16 mouse cellular contexts compared by ENCODE assay signal in the genomic region with DNA sequence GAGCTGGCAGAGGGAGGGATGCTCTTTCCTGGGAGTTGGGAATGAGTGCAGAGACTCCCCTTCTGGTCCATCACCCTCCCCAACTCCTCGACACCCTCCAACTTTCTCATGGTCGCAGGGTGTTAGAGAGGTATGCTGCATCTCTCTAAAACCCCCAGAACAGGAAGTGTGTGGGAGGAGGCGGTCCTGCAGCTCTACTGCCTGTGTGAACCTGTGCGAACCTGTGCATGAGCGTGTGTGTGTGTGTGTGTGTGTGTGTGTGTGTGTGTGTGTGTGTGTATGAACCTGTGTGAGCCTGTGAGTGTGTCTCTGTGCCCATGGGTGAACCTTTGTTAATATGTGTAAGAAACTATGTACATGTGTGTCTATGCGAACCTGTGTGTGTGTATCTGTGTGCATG. TPM values are rescaled to one million over a fixed set of nuclear protein-coding genes. Genes with fewer than 3 reads are reported as not detected.
DNase-seq lines count a peak whose midpoint lies in the region; ATAC-seq and TF ChIP-seq lines count a peak whose summit lies in the region.
"Had no signal": no experiment of that assay in that cellular context is flagged by ENCODE, and none has a peak within 500 bp of the region (broad histone marks: within the 10 kb centered on the region; RNA-seq: fewer than 3 reads in every experiment).

No protein-coding gene starts in this region.

- no peak overlapping the region for H3K4me3 ChIP-seq in heart, embryonic 16.5 days (ENCODE audit: low read length)
- H3K4me3 ChIP-seq in small intestine, adult 2 months (ENCODE audit: low read depth, low read length), result no peak overlapping the region
- H3K4me3 ChIP-seq in midbrain, postnatal 0 days (ENCODE audit: low read depth, low read length), result no peak overlapping the region
- H3K4me3 ChIP-seq: erythroblast, embryonic 14.5 days; heart, embryonic 10.5 days; limb, embryonic 12.5 days had no signal

- no peak for TF ChIP-seq CTCF in small intestine, adult 2 months (IDR thresholded peaks at IDR 0.05; ENCODE audit: extremely low read depth, insufficient read length, insufficient replicate concordance, low read depth, low read length)
- no peak for TF ChIP-seq CTCF in midbrain, postnatal 0 days (IDR thresholded peaks at IDR 0.05)

- no peak for DNase-seq in heart, postnatal 36 days
- peak; percentile 62 to 74 for DNase-seq in CD8-positive naive resting alpha-beta T cell, adult 2 months (ENCODE audit: low read depth in 2 of 2, low spot score in 2 of 2)
- DNase-seq in thymus, postnatal 25 days, result peak; percentile 67
- DNase-seq in midbrain, postnatal 0 days (ENCODE audit: low spot score), result no peak
- no peak for DNase-seq in right cerebral cortex, postnatal 25 days
- DNase-seq in cerebellum, postnatal 14 days, result no peak
- DNase-seq: cerebellum, adult 9-11 months; gastrocnemius, postnatal 14 days; kidney, adult 11 months; right cerebral cortex, postnatal 4 days had no signal

- 67% methylated on average over 6 of the region's 6 CpGs for WGBS in heart, embryonic 16.5 days
- WGBS in small intestine, adult 2 months, result 80% methylated on average over 6 of the region's 6 CpGs
- 81% methylated on average over 6 of the region's 6 CpGs for WGBS in midbrain, postnatal 0 days

- intact Hi-C loops in heart, postnatal 36 days (cut with DNase I), result no loop called here

- no peak for TF ChIP-seq POLR2A in small intestine, adult 2 months (IDR thresholded peaks at IDR 0.05; ENCODE audit: low read depth, low read length)

- 0 out of 2 replicates have a peak overlapping the region, but pooled peaks have one; percentile 17 for H3K9ac ChIP-seq in heart, embryonic 16.5 days (ENCODE audit: low read length)
- H3K9ac ChIP-seq in midbrain, postnatal 0 days (replicated peaks; ENCODE audit: low read length, poor library complexity, severe bottlenecking), result no peak overlapping the region
- H3K9ac ChIP-seq: limb, embryonic 12.5 days had no signal

- peaks cover 45% of the 10 kb centered on the region for H3K4me1 ChIP-seq in heart, embryonic 16.5 days (ENCODE audit: control insufficient read depth, insufficient read depth, low read length)
- peaks cover 35% of the 10 kb centered on the region for H3K4me1 ChIP-seq in small intestine, adult 2 months (ENCODE audit: control insufficient read depth, insufficient read depth, insufficient read length, low read length)
- H3K4me1 ChIP-seq in midbrain, postnatal 0 days (ENCODE audit: insufficient read depth, low read length), result peaks cover 4% of the 10 kb centered on the region; the same call in 1 of the 2 replicates

- ATAC-seq in heart, embryonic 16.5 days (replicated peaks; ENCODE audit: extremely low read depth, insufficient read depth, low FRiP score), result no peak
- no peak for ATAC-seq in midbrain, postnatal 0 days (ENCODE audit: low FRiP score)
- ATAC-seq: forebrain, embryonic 16.5 days had no signal

- no peaks in the 10 kb centered on the region for H3K27me3 ChIP-seq in heart, embryonic 16.5 days (ENCODE audit: control insufficient read depth, insufficient read depth, low read length)
- no peaks in the 10 kb centered on the region for H3K27me3 ChIP-seq in small intestine, adult 2 months (ENCODE audit: control insufficient read depth, insufficient read depth, low read length)
- no peaks in the 10 kb centered on the region for H3K27me3 ChIP-seq in midbrain, postnatal 0 days (ENCODE audit: insufficient read depth, low read length)
- H3K27me3 ChIP-seq: limb, embryonic 12.5 days had no signal

- no peaks in the 10 kb centered on the region for H3K36me3 ChIP-seq in heart, embryonic 16.5 days (ENCODE audit: control insufficient read depth, insufficient read depth)
- no peaks in the 10 kb centered on the region for H3K36me3 ChIP-seq in small intestine, adult 2 months (ENCODE audit: control insufficient read depth, insufficient read depth, low read length)
- H3K36me3 ChIP-seq in midbrain, postnatal 0 days (ENCODE audit: insufficient read depth, low read length), result no peaks in the 10 kb centered on the region
- H3K36me3 ChIP-seq: heart, embryonic 10.5 days; limb, embryonic 12.5 days had no signal

- H3K9me3 ChIP-seq in heart, embryonic 16.5 days (replicated peaks; ENCODE audit: control insufficient read depth, low read length), result no peaks in the 10 kb centered on the region
- H3K9me3 ChIP-seq in midbrain, postnatal 0 days (ENCODE audit: low read length), result no peaks in the 10 kb centered on the region
- H3K9me3 ChIP-seq: heart, embryonic 10.5 days; limb, embryonic 12.5 days had no signal

- no peak overlapping the region for H3K4me2 ChIP-seq in heart, embryonic 16.5 days (ENCODE audit: low read depth, low read length)
- no peak overlapping the region for H3K4me2 ChIP-seq in midbrain, postnatal 0 days (ENCODE audit: low read depth, low read length, poor library complexity, severe bottlenecking)
- H3K4me2 ChIP-seq: limb, embryonic 12.5 days had no signal

- H3K27ac ChIP-seq in heart, embryonic 16.5 days (ENCODE audit: low read length), result no peak overlapping the region
- H3K27ac ChIP-seq in small intestine, adult 2 months (ENCODE audit: insufficient read depth, low read depth, low read length), result peak overlapping the region; percentile 36; the same call in 1 of the 2 replicates
- no peak overlapping the region for H3K27ac ChIP-seq in midbrain, postnatal 0 days (ENCODE audit: low read depth, low read length)
- H3K27ac ChIP-seq: limb, embryonic 12.5 days had no signal

RNA-seq across cellular contexts. Expression of a gene that starts 33.5 kb away (rescaled TPM):
- polyA plus RNA-seq in heart, embryonic 16.5 days (2015; fragmentation: Nextera tagmentation; extraction: Ambion mirVana), result 130 and 146 TPM in 2 replicates
- 100 to 1,000 TPM; 159 to 209 TPM for total RNA-seq in heart, postnatal 36 days (2021)
- 87.9 and 148 TPM in 2 replicates for polyA plus RNA-seq in small intestine, adult 2 months (2012; rRNA removed)
- 7.6 and 8.4 TPM in 2 replicates for total RNA-seq in midbrain, postnatal 0 days (2014; rRNA removed)
- polyA plus RNA-seq in midbrain, postnatal 0 days (2015; fragmentation: Nextera tagmentation; extraction: Ambion mirVana), result 7.3 and 7.4 TPM in 2 replicates

RNA-seq across cellular contexts. Expression of a gene that starts 53.9 kb away (rescaled TPM):
- polyA plus RNA-seq in heart, embryonic 16.5 days (2015; fragmentation: Nextera tagmentation; extraction: Ambion mirVana), result 95.8 and 103 TPM in 2 replicates
- total RNA-seq in heart, postnatal 36 days (2021), result 10 to 100 TPM; 24.0 to 24.7 TPM
- polyA plus RNA-seq in small intestine, adult 2 months (2012; rRNA removed), result 20.5 and 33.1 TPM in 2 replicates
- 93.8 and 98.3 TPM in 2 replicates for total RNA-seq in midbrain, postnatal 0 days (2014; rRNA removed)
- 127 and 130 TPM in 2 replicates for polyA plus RNA-seq in midbrain, postnatal 0 days (2015; fragmentation: Nextera tagmentation; extraction: Ambion mirVana)

Comparison
In these comparisons a context has a peak if more than half of its experiments do, and no peak if none do; other contexts are left out.
1. DNase-seq: peak in CD8-positive naive resting alpha-beta T cell, adult 2 months (2 of 2) and thymus, postnatal 25 days (single experiment); none in heart, postnatal 36 days (0 of 2), midbrain, postnatal 0 days (single experiment), right cerebral cortex, postnatal 25 days (single experiment) and cerebellum, postnatal 14 days (0 of 2).
2. RNA of a gene that starts 33.5 kb away (polyA plus RNA-seq): 87.9 to 148 TPM in small intestine, adult 2 months and 130 to 146 TPM in heart, embryonic 16.5 days; 7.3 to 7.4 TPM in midbrain, postnatal 0 days; every median in the first group is over 10 times any median in the second.